In the genomic region with DNA sequence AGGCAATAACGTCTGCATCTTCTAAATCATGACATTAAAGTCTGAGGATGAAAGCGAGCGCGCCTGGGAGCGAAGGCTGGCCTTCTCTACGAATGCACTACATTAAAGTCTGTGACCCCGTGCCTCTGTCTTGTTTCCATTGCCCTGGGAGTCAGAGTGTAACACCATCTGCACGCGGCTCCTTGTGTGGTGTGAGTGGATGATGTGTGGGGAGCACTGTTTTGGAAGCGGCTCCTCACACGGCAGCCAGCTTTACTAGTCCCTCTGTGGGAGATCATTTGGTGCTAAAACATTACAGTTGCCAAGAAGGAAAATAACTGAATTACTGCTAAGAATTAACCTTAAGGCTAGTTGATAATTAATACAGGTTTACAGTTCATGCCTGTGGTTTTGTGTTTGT, we compare ENCODE assay signal across 16 mouse cellular contexts.
"Had no signal": no experiment of that assay in that cellular context is flagged by ENCODE, and none has a peak within 500 bp of the region (broad histone marks: within the 10 kb centered on the region; RNA-seq: fewer than 3 reads in every experiment).

No protein-coding gene starts in this region.

- H3K4me1 ChIP-seq: limb, embryonic 10.5 days; limb, embryonic 13.5 days; liver, embryonic 12.5 days; liver, embryonic 15.5 days; lung, embryonic 15.5 days had no signal

- H3K4me2 ChIP-seq: limb, embryonic 13.5 days; liver, embryonic 12.5 days; liver, embryonic 15.5 days; lung, embryonic 15.5 days; midbrain, embryonic 13.5 days had no signal

- H3K9ac ChIP-seq: limb, embryonic 13.5 days; liver, embryonic 12.5 days; liver, embryonic 15.5 days; lung, embryonic 15.5 days; midbrain, embryonic 13.5 days had no signal

- H3K4me3 ChIP-seq: limb, embryonic 10.5 days; limb, embryonic 13.5 days; liver, embryonic 12.5 days; liver, embryonic 15.5 days; lung, embryonic 15.5 days; megakaryocyte, embryonic 14.5 days; midbrain, embryonic 10.5 days; midbrain, embryonic 13.5 days had no signal

- H3K27me3 ChIP-seq: limb, embryonic 13.5 days; liver, embryonic 12.5 days; liver, embryonic 15.5 days; lung, embryonic 15.5 days; megakaryocyte, embryonic 14.5 days; midbrain, embryonic 13.5 days had no signal

- DNase-seq: liver; lung, adult 18-20 months; lung, postnatal 10 days; lung, postnatal 36 days; thymus, adult 2 months; thymus, postnatal 25 days had no signal

- H3K9me3 ChIP-seq: limb, embryonic 10.5 days; limb, embryonic 13.5 days; liver, embryonic 12.5 days; liver, embryonic 15.5 days; lung, embryonic 15.5 days; megakaryocyte, embryonic 14.5 days; midbrain, embryonic 10.5 days; midbrain, embryonic 13.5 days had no signal

- ATAC-seq: intestine, postnatal 0 days; liver, embryonic 12.5 days; midbrain, embryonic 13.5 days; midbrain, embryonic 16.5 days had no signal

- H3K27ac ChIP-seq: limb, embryonic 10.5 days; limb, embryonic 13.5 days; liver, embryonic 12.5 days; liver, embryonic 15.5 days; lung, embryonic 15.5 days; midbrain, embryonic 10.5 days; midbrain, embryonic 13.5 days had no signal
